Mouse (Mus musculus): Measurements from ENCODE around the gene Tenm2. TPM values are rescaled to one million over a fixed set of nuclear protein-coding genes. Genes with fewer than 3 reads are reported as not detected.

Tenm2 gene
- polyA plus RNA-seq, 1 experiment, result 0.13 TPM

- H3K4me1 ChIP-seq (ENCODE audit: control insufficient read depth, insufficient read depth, insufficient read length, low read length), result no peaks in the 10 kb centered on the region
- no peak overlapping the region for H3K4me3 ChIP-seq (ENCODE audit: low read depth, low read length)
- no peak for TF ChIP-seq CTCF (IDR thresholded peaks at IDR 0.05; ENCODE audit: extremely low read depth, insufficient read length, insufficient replicate concordance, low read depth, low read length)
- no peak for TF ChIP-seq POLR2A (IDR thresholded peaks at IDR 0.05; ENCODE audit: low read depth, low read length)
- 43% methylated on average over 3 of the region's 3 CpGs for WGBS
- no peak overlapping the region for H3K27ac ChIP-seq (ENCODE audit: insufficient read depth, low read depth, low read length)
- no peaks in the 10 kb centered on the region for H3K36me3 ChIP-seq (ENCODE audit: control insufficient read depth, insufficient read depth, low read length)
- H3K27me3 ChIP-seq (ENCODE audit: control insufficient read depth, insufficient read depth, low read length), result no peaks in the 10 kb centered on the region; the same call in 1 of the 2 replicates
Observed at GRCm38 (mm10) chr11:36851690-36852089, 384.1 kb downstream of the Tenm2 start.

GRCm38 (mm10) chr11:36847451-36847850, 388.3 kb downstream of the Tenm2 start:
- no peaks in the 10 kb centered on the region for H3K36me3 ChIP-seq (ENCODE audit: control insufficient read depth, insufficient read depth, low read length)
- H3K4me1 ChIP-seq (ENCODE audit: control insufficient read depth, insufficient read depth, insufficient read length, low read length), result no peaks in the 10 kb centered on the region
- TF ChIP-seq POLR2A (IDR thresholded peaks at IDR 0.05; ENCODE audit: low read depth, low read length), result no peak
- TF ChIP-seq CTCF (IDR thresholded peaks at IDR 0.05; ENCODE audit: extremely low read depth, insufficient read length, insufficient replicate concordance, low read depth, low read length), result no peak
- no peaks in the 10 kb centered on the region; the same call in 1 of the 2 replicates for H3K27me3 ChIP-seq (ENCODE audit: control insufficient read depth, insufficient read depth, low read length)
- no peak overlapping the region for H3K27ac ChIP-seq (ENCODE audit: insufficient read depth, low read depth, low read length)
- 35% methylated on average over 6 of the region's 6 CpGs for WGBS
- peak overlapping the region; percentile 44 for H3K4me3 ChIP-seq (ENCODE audit: low read depth, low read length)

- 19% methylated on average over 4 of the region's 4 CpGs for WGBS
- Histone ChIP-seq H3K36me3 (ENCODE audit: control insufficient read depth, insufficient read depth, low read length) (no peaks in the 10 kb centered on the region), H3K27ac (ENCODE audit: insufficient read depth, low read depth, low read length) (no peak overlapping the region), H3K27me3 (ENCODE audit: control insufficient read depth, insufficient read depth, low read length) (no peaks in the 10 kb centered on the region; the same call in 1 of the 2 replicates), H3K4me3 (ENCODE audit: low read depth, low read length) (no peak overlapping the region), H3K4me1 (ENCODE audit: control insufficient read depth, insufficient read depth, insufficient read length, low read length) (0 out of 2 replicates have a peak, but pooled peaks cover 3% of the 10 kb centered on the region)
- TF ChIP-seq POLR2A (IDR thresholded peaks at IDR 0.05; ENCODE audit: low read depth, low read length) (no peak), CTCF (IDR thresholded peaks at IDR 0.05; ENCODE audit: extremely low read depth, insufficient read length, insufficient replicate concordance, low read depth, low read length) (no peak)
Observed at GRCm38 (mm10) chr11:36832855-36833254, 402.9 kb downstream of the Tenm2 start.

GRCm38 (mm10) chr11:36831511-36831910, 404.3 kb downstream of the Tenm2 start:
- WGBS, result 23% methylated on average over 11 of the region's 11 CpGs
- TF ChIP-seq POLR2A (IDR thresholded peaks at IDR 0.05; ENCODE audit: low read depth, low read length), result no peak
- no peak for TF ChIP-seq CTCF (IDR thresholded peaks at IDR 0.05; ENCODE audit: extremely low read depth, insufficient read length, insufficient replicate concordance, low read depth, low read length)
- H3K36me3 ChIP-seq (ENCODE audit: control insufficient read depth, insufficient read depth, low read length), result no peaks in the 10 kb centered on the region
- H3K4me1 ChIP-seq (ENCODE audit: control insufficient read depth, insufficient read depth, insufficient read length, low read length), result 0 out of 2 replicates have a peak, but pooled peaks cover 3% of the 10 kb centered on the region
- no peaks in the 10 kb centered on the region; the same call in 1 of the 2 replicates for H3K27me3 ChIP-seq (ENCODE audit: control insufficient read depth, insufficient read depth, low read length)
- H3K4me3 ChIP-seq (ENCODE audit: low read depth, low read length), result no peak overlapping the region
- H3K27ac ChIP-seq (ENCODE audit: insufficient read depth, low read depth, low read length), result no peak overlapping the region

GRCm38 (mm10) chr11:36824666-36825065, 411.1 kb downstream of the Tenm2 start:
- WGBS, result 41% methylated on average over 7 of the region's 7 CpGs
- TF ChIP-seq POLR2A (IDR thresholded peaks at IDR 0.05; ENCODE audit: low read depth, low read length) (no peak), CTCF (IDR thresholded peaks at IDR 0.05; ENCODE audit: extremely low read depth, insufficient read length, insufficient replicate concordance, low read depth, low read length) (no peak)

GRCm38 (mm10) chr11:36804615-36805014, 431.1 kb downstream of the Tenm2 start:
- no peak for TF ChIP-seq POLR2A (IDR thresholded peaks at IDR 0.05; ENCODE audit: low read depth, low read length)
- TF ChIP-seq CTCF (IDR thresholded peaks at IDR 0.05; ENCODE audit: extremely low read depth, insufficient read length, insufficient replicate concordance, low read depth, low read length), result no peak

More at GRCm38 (mm10) chr11:36824666-36825065, 411.1 kb downstream of the Tenm2 start:
- H3K4me1 ChIP-seq (ENCODE audit: control insufficient read depth, insufficient read depth, insufficient read length, low read length), result no peaks in the 10 kb centered on the region
- no peaks in the 10 kb centered on the region; the same call in 1 of the 2 replicates for H3K27me3 ChIP-seq (ENCODE audit: control insufficient read depth, insufficient read depth, low read length)
- H3K36me3 ChIP-seq (ENCODE audit: control insufficient read depth, insufficient read depth, low read length), result no peaks in the 10 kb centered on the region
- no peak overlapping the region for H3K4me3 ChIP-seq (ENCODE audit: low read depth, low read length)
- H3K27ac ChIP-seq (ENCODE audit: insufficient read depth, low read depth, low read length), result no peak overlapping the region

GRCm38 (mm10) chr11:36802208-36802631, 433.5 kb downstream of the Tenm2 start:
- no peaks in the 10 kb centered on the region for H3K27me3 ChIP-seq (ENCODE audit: control insufficient read depth, insufficient read depth, low read length)
- H3K36me3 ChIP-seq (ENCODE audit: control insufficient read depth, insufficient read depth, low read length), result no peaks in the 10 kb centered on the region

More at GRCm38 (mm10) chr11:36804615-36805014, 431.1 kb downstream of the Tenm2 start:
- no peak overlapping the region for H3K27ac ChIP-seq (ENCODE audit: insufficient read depth, low read depth, low read length)
- H3K36me3 ChIP-seq (ENCODE audit: control insufficient read depth, insufficient read depth, low read length), result no peaks in the 10 kb centered on the region
- WGBS, result 55% methylated on average over 1 of the region's 1 CpGs
- no peaks in the 10 kb centered on the region for H3K4me1 ChIP-seq (ENCODE audit: control insufficient read depth, insufficient read depth, insufficient read length, low read length)
- H3K4me3 ChIP-seq (ENCODE audit: low read depth, low read length), result no peak overlapping the region
- no peaks in the 10 kb centered on the region for H3K27me3 ChIP-seq (ENCODE audit: control insufficient read depth, insufficient read depth, low read length)

More at GRCm38 (mm10) chr11:36802208-36802631, 433.5 kb downstream of the Tenm2 start:
- TF ChIP-seq CTCF (IDR thresholded peaks at IDR 0.05; ENCODE audit: extremely low read depth, insufficient read length, insufficient replicate concordance, low read depth, low read length) (no peak), POLR2A (IDR thresholded peaks at IDR 0.05; ENCODE audit: low read depth, low read length) (no peak)
- H3K4me3 ChIP-seq (ENCODE audit: low read depth, low read length), result no peak overlapping the region
- WGBS, result 62% methylated on average over 8 of the region's 8 CpGs
- H3K27ac ChIP-seq (ENCODE audit: insufficient read depth, low read depth, low read length), result no peak overlapping the region
- no peaks in the 10 kb centered on the region for H3K4me1 ChIP-seq (ENCODE audit: control insufficient read depth, insufficient read depth, insufficient read length, low read length)

Measured in small intestine, adult 2 months (tissue).